Mouse (Mus musculus) erythroblast, adult 5-6 weeks (primary cell): ENCODE measurements around the gene Fut9. TPM values are rescaled to one million over a fixed set of nuclear protein-coding genes. Genes with fewer than 3 reads are reported as not detected.

Experiments
- ATAC-seq: replicated peaks from 2 replicates; pipeline ENCODE4 v1.8.0; 2016; ENCODE audit warnings: moderate number of reproducible peaks, mild to moderate bottlenecking, moderate TSS enrichment, inconsistent platforms; ENCODE audit not compliant: poor library complexity, low FRiP score, severe bottlenecking
- total RNA-seq, 2 experiments: library from RNA; stranded (forward) in 1 of 2; stranded (reverse) in 1 of 2; fragments of 150-400 nt in 1 of 2; fragments of 200-764, 138-1000 nt in 1 of 2; gene quantifications; 2 replicates each; pipeline versions ENCODE4 v1.2.3 to v1.2.4; 2015 to 2017; ENCODE audit warnings: low replicate concordance in 2 of 2

Fut9 gene
- total RNA-seq (2015; ENCODE audit: low replicate concordance) (not detected in 2 replicates), total RNA-seq (2017; ENCODE audit: low replicate concordance) (not detected in 2 replicates)

DNA sequence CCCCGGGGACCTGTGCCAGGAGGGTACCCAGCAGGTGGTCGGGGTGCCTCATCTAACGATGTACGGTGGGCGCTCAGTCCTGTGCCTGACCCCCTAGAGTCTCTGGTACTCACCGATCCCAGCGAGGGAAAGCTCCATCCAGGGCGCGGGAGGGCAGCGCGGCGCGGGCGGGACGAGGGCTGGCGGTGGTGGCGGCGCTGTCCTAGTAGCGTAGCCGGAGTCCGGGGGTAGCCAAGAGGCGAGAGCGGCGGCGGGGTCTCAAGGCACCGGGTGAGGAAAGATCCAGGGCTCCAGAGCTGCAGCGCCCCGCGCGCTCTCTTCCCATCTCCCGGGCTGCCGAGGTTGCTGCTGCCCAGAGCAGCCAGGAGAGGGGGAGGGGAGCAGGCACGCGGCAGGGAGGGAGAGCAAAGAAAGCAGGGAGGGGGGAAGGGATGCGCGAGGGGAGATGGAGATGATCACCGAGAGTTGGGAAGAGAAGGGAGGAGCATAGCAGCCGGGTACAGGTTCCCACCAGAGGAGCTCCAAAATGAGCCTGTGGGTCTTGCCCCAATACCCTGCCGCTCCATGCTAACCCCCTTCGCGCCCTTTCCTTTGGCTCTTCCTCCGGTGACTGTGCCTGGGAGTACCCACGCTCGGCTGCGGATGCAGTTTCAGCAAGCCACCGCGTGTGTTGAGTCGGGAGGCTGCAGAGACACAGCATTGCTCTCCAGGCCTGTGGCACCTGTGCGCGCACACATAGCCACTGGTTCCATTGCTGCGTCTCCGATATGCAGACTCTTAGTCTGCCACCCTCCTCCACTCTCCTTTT is at the start of gene Fut9:
Gene Fut9 (minus strand): TSS at position 769 of the 808 bp plus-strand sequence.
- no peak for ATAC-seq

DNA sequence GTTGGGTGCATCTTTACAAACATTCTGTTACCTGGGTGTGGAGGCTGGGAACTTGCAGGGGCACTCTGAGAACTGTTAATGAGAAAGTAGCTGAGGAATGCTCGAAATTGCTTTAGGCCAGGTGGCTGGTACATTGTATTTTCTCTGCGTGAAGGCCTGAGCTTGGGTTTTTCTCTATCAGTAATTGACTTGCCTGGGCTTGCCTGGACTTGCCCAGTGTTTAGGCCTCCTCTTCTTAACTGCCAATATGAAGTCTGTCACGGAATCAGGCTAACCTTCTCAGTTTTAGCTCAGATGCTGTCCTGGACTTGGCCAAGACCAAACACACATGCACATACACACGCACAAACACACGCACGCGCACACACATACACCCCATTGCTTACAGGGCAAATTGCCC is 15.7 kb upstream of the Fut9 start:
- ATAC-seq: no peak

DNA sequence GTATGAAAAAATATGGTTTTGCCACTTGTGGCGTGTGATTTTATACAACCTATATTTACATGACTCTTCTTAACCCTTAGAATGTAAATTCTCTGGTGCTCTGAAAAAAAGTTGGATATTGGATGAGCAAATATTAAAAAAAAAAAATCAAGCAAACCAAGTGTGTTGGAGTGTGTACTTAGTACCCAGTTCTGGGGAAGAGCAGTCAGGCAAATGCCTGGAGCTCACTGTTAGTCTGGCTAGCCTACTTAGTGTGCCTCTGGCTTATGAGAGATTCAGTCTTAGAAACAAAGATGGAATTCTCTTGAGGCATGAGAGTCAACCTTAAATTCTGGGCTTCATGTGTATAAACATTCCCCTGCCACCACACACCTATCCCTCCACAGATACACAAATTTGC is 13.3 kb upstream of the Fut9 start:
- no peak for ATAC-seq

DNA sequence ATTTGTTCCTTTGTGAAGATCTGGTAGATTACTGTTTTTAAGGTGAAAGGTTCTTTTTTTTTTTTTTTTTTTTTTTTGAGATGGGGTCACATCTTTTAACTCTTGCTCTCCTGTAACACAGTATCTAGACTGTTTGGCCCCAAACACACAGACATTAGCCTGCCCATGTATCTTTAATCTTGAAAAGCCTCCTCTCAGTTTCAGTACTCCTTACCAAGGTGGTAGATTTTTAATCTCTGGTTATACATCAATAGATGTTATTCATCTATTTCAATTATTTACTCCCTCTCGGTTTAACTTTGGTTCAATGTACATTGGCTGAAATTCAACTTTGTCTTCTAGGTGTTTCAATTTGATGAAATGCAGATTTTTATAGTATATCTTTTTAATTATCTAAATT is 10.0 kb upstream of the Fut9 start:
- ATAC-seq: no peak

DNA sequence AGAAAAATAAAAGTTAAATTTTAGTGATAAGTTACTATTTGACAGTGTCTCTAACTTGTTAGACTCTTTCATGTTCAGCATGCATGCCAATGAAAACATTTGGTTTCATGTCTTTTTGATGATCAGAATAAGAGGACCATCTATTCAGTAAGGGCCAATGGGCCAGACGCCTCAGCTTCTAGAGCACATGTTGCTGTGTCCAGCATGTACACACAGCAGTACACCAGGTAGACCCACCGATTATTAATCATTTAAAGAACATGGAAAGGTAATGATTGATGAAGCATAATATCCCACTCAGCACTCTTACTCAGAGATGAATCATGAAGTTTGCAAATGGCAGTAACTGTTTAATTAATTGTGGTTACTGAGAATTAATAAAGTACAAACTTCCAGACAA is 1.7 kb upstream of the Fut9 start:
- ATAC-seq: no peak

DNA sequence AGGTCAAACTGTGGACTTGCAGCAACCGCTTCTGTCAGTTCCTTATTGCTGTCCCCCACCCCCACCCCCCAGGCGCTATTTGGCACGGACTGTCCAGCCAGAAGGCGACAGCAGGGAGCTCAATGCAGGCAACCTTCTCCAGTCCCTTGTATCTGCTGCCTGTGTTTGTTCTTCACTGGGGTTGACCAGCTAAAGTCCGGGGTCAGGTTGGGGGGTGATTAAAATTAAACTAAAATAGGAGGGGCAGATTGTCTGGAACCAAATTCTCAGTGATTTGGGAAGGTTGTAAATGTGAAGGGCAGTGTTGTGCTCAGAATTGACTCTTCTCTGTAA is 206 bp upstream of the Fut9 start:
- ATAC-seq: no peak

DNA sequence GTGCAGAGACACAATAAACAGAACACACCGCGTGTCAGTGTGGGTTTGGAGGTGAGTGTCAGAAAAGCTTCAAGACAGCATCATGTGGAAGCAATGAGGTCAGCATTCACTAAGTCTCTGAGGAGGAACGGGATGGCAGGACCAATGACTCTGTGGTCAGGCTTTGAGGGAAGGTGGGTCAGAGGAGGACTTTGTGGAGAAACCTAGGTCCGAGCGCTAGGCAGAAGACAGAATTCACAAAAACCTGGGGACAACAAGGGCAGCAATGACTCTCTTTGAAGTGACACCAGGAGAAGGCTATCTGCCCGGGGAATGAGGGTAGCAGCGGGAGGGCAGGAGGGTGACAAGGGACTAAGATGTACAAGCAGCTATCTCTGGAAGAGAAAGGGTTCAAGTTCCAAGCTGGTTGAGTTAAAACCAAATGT is 981 bp downstream of the Fut9 start:
- ATAC-seq: no peak

DNA sequence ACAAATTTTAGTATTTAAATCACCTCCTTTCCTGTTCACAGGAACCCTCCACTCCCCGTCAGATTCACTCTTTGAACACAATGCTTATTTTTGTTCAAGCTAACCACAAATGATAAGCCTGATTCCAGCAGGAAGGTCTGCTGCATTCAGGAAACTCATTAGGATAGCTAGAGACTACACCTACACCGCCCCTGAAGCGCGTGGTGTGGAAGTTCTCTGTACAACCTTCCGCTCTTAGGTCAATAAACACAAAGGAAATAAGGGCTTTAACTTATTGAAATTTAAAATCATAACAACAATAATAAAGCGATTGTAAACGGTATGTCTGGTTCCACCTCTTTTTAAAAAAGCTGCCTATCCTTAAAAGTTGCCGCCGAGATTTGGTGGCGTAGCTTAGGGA is 1.6 kb downstream of the Fut9 start:
- ATAC-seq: no peak

DNA sequence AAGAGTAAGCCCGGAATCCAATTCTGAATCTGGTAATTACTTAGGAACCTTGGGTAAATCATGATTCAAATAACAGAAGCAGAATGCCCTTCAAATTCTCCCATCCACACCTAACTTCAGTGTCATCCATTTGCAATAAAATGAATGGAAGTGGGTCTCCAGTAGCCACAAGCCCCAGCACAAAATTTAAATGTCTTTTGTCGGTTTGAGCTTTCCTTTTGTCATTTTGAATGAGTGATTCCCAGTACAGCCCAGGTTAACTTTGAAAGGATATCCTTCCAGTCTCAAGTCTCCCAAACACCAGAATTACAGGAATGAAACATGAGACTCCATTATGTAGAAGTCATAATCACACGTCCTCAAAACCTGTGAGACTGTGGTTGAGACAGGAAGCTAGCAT is 3.9 kb downstream of the Fut9 start:
- ATAC-seq: no peak

DNA sequence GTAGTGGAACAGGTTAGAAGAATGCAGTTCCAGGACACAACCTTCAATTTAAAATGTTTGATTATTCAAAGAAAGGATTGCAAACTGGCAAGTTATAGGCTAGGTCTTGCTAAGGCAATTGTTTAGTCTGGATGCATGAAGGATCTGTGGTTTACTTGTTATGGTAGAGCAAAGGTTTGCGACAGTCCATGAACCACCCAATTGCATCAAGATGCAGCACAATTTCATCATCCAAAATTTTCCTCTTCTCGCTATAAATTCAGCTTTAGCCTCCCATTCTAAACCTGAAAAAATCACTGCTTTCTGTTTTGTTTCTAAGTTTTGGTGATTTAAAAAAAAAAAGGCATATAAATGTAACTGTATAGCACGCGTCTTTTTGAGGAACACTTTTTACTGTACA is 14.8 kb downstream of the Fut9 start:
- ATAC-seq: no peak

DNA sequence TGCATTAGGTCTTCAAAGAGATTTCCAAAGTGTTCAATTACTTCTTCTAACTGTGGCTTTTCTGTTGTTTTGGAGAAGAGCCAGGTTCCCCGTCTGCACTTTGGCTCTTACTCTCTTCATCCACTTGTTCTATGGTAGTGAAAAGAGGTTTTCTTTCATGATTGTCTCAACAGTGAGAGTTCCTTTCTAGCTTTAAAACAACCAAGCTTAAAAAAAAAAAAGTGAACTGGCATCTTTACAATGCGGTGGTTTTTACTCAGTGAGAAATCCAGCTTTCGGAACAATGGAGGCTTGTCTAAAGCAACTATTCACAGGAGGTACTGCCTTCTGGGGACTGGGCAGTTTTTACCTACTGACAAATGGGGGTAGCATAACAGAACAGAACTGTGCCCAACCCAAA is 31.4 kb downstream of the Fut9 start:
- no peak for ATAC-seq

DNA sequence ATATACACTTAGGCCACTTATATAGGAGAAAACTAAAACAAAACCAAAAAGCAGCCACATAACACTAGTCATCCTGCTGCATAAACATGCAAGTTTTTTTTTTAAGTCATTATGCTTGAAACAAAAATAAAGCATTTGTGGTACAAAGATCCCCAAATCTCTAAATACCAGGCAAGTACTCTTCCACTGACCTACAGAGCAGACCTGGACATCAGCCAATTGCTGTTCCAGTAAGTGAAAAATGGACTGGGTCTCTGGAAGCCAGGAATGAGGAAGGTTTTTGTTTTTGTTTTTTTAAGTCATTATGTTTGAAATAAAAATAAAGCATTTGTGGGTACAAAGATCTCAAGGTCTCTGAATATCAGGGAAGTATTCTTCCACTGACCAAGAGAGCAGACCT is 37.0 kb downstream of the Fut9 start:
- no peak for ATAC-seq

DNA sequence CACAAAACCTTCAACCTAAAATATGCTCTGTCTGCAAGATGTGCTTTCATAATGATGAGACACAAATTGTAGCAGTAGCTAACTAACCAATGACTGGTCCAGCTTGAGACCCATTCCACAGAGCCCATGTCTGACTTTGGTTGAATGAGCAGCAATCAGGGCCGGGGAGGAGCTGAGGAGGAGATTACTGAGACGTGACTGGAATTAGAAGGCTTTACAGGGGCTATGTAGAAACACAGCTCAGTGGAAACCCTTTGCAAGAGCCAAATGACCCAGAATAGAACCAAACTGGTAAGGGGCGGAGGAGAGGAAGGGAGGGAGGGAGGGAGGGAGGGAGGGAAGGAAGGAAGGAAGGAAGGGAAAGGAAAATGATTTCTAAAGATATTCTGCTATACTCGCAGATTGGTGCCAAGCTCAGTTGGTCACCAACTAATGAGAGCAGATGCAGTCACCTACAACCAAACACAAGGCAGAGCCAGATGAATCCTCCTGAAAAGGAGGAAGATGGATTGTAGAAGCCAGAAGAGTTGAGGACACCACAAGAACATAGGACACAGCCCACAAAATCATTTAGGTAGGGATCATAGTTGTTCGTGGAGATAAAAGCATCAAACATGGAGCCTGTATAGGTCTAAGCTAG is 42.0 kb downstream of the Fut9 start:
- ATAC-seq: no peak

DNA sequence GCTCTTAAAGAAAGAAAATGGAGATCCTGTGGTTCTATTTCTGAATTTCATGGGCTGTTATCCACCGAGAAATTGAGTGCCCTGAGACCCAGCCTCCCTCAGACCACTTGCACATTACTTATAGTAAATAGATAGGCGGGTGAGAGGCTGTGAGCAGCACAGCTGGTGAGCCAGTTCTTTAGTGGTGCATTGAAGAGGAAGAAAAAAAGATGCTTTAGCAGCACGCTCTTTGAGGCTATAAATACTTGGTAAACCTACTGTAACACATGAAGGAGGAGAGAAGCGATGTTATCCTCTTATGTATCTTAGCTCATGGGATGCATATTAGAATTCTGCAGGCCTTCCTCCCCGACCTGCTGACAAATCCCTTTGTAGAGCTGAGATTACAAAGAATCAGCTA is 58.5 kb downstream of the Fut9 start:
- ATAC-seq: no peak

DNA sequence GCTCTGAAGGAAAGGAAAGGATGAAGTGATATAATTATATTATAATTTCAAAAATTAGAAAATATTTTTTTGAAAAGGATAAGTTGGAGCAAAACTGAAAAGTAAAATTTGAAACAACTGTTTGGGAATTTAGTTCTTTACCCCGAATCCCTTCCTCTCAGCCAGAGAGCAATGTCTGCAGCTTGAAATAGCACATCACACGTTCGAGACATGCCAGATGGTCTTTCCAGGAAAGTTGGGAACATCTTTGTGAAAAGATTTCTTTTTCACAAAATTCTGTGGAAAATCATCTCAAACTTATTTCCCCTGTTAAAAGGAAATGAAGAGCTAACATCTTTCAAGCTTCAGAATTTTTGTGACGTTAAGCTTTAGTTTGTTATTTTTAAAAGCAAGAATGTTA is 61.3 kb downstream of the Fut9 start:
- ATAC-seq: no peak

DNA sequence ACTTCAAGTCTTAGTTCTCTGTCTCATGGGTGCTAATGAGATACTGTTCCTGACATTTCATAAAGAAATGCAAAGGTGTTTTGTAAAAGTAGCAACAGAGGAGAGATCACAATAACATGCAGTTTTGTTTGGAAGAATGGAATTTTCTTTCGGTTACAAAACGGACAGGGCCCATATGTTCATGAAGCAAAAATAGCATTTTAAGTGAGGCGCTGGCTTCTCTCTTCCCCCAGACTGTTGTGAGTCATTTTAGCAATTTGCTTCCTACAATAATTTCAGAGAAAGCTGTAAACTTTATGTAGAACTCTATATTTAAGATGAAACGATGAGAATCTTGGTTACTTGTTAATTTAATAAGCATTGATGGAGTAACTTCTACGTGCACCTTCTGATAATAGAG is 78.5 kb downstream of the Fut9 start:
- ATAC-seq: no peak

DNA sequence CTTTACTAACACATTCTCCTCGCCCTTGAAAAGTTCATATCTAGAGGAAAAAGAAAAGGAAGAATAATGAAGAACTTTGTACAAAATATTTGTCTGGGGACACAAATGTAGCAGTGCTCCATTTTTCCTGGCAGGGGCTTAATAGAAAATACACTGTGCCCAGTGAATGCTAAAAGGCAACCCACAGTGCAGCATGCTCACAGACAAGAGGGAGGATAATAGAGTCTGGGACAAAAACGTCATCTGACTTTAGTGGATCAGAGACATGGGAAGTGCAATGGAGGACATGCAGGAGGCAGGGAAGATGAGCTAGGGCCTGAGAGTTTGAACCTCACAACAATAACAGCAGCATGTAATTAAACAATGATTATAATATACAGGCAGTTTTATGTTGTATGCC is 86.1 kb downstream of the Fut9 start:
- no peak for ATAC-seq

DNA sequence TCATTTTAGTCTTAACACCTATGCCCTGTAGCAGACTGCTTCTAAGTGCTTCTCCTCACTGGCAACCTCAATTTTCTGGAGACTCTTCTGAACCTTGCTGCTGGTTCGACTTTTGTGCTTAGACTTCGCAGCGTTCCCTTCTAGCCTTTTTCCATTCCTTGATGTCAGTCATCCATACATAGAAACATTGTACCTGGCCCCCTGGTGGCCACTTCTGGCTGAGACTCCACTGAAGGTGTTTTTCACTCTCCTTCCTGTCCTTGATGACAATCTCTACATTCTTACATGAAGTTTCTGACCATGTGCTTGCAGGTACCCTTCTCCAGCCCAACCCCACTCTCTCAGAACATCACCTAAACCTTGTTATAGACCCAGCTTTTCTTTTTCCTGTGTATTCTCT is 115.1 kb downstream of the Fut9 start:
- no peak for ATAC-seq

DNA sequence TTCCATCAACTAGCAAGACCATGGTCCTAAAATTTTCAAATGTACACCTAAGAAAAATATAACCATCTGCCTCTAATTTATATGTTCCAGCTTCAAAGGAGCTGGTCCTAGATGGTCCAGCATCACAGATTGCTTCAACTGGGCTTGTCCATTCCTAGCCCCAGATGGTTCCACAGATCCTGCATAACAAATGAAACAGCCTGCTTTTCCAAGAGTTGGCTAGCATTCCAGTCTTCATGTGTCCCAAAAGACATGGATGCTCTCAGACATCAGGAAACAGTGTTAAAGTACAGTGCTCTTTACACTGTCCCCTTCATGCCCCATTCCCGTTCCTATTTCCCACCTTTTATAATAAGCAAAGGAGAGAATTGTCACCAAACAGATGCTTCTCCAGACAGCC is 135.8 kb downstream of the Fut9 start:
- no peak for ATAC-seq

DNA sequence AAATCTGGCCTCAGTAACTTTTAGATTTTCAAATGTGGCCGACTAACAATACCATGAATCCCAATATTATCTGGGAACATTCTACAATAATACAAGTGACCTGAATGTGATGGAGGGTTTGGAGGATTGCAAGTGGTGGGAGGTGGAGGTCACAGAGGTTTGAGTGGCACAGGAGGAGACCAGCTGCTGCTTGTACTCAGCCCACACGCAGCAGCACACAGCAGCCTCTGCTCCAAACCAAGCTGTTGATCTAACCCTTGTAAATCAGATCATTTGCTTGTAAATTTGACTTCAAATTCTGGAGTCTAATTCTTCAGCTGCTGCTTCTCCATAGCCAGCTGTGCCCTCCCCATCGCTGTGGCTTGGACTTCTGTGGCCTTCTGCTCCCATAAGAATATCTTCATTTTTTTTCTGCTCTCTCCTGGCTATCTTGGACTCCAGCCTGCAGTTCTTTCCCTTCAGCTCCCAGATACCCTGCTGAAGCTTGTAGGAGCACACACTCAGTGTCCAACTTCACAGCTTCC is 138.8 kb downstream of the Fut9 start:
- no peak for ATAC-seq

DNA sequence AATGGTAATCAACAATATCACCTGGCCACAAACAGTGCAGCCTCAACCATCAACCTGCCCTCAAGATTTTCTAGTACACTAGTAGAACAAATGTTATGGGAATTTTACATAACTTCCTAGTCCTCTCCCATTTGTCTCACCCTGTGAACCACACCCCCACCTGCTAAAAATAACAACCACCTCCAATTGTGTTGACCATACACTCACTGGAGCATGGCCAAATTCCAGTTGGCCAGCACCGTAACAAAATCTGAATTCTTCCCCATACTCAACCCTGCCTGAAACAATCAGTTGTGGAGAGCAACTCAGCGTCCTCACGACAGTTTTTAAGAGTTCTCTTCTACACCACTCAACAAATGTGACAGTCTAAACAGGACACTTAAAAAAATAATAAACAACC is 141.3 kb downstream of the Fut9 start:
- no peak for ATAC-seq

DNA sequence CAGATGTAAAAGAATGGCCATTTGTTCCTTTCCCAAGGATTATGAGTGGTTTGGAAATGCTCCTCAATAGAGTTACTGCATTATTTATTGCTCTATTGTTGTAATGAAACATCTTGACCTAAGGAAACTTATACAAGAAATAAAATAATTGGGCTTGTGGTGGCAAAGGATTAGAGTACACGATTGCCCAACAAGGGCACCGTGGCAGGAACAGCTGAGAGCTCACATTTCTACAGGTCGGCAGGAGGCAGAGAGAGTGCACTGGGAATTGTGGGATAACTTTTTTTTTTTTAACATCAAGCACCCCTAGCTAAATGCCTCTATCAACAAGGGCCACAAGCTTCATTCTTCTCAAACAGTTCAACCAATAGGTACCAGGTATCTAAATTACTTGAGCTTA is 148.1 kb downstream of the Fut9 start:
- ATAC-seq: no peak
